Mouse (Mus musculus): Measurements from ENCODE around the gene Spon1.

The Spon1 gene

DNA sequence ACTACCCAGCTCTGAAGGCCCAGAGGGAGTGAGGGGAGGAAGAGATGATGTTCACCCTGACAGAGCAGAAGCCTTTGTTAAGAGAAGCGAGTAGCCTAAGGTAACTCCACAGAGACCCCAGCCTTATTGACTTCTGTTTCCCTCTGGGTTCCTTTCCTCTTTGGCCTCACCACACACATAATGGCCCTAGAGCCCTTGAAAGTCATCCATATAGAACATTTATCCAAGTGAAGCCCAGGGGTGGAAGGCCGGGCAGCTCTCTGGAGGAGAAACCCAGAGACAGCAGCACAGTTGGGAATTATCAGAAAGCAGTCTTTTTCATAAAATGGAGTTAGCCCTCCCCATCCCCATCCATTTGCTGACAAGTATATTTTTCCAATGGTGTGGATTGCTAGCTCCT, 75.7 kb downstream of the Spon1 start:
- no peak for DNase-seq (ENCODE audit: low read depth, low spot score)

DNA sequence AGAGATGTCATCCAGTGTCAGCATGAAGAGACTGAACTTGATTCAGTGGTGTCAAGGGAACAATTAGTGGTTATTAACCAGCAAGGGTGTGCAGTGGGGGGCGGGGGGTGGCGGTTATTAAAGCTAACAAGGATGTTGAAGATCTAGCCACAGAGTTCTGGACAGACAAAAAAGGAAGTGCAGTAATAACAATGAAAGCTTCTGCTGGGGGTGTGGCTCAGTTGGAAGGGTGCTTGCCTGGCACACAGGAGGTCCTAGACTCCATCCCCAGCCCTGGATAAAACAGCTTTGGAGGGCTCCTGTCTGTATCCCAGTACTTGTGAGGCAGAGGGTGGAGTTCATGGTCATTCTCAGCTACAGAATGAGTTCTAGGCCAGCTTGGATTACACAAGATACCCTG, 77.4 kb downstream of the Spon1 start:
- no peak for DNase-seq (ENCODE audit: low read depth, low spot score)

DNA sequence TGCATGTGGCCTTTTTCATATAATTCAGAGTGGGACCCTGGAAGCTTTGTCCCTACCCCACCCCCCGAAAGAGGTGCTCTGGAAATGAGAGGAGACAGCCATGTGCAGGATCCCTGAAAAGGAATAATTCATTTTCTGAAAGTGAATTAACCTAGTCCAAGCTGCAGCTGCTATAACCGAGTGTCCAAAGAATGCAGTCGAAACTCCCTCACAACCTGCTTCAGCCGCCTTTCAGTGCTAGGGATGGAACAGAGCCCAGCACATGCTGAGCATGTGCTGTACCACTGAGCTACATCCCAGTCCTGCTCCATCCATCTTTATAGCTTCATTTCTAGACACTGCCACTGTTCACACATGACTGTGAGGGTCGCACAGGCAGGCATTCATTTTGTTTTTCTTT, 79.4 kb downstream of the Spon1 start:
- DNase-seq (ENCODE audit: low read depth, low spot score), result no peak

DNA sequence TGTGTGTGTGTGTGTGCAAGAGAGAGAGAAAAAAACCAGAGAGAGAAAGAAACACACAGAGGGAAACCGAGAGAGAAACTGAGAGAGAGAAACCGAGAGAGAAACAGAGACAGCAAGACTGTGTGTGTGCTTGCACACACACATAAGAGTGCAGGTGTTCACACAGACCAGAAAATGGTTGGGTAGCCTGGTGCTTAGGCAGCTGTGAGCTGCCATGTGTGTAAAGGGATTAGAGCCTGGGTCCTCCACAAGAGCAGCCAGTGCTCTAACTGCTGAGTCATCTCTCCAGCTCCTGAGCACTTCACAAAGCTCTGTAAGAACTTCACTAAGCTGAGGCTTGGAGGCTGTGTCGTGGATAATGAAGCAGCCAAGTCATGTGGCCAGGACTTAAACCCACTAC, 80.8 kb downstream of the Spon1 start:
- DNase-seq (ENCODE audit: low read depth, low spot score), result no peak

DNA sequence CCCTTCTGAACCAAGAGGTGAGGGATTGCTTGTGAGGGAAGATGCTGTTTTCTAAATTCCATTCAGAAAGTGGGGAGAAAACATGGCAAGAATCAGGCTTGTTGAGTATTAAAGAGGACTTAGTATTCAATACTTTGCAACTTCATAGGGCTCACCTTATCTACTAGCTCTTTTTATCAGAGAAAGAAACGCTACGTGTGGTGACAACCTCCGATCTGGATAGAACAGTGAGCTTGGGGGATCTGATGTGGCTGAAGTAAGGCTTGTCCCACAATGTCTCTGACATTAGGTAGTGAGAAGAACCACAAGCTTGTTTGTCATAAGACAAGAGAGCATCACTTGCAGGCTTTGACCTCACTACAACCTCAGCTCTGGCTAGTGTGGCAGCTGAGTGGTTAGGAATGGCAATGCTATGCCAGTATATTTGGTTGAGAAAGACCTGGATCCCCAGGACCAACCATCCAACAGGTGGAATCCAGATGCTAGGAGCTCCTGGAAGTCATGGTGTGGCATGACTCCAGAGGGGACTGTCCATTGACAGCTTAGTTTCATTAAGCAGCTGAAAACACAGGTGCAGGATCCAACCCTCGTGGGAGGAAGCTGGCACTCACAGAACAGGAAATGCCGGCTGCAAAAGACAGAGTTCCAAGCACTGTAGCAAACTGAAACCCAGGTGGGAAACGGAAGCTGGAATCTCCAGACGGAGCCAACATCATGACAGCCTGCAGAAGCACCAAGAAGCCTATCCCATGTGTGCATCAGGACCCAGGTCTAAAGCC, 81.4 kb downstream of the Spon1 start:
- DNase-seq (ENCODE audit: low read depth, low spot score), result no peak

DNA sequence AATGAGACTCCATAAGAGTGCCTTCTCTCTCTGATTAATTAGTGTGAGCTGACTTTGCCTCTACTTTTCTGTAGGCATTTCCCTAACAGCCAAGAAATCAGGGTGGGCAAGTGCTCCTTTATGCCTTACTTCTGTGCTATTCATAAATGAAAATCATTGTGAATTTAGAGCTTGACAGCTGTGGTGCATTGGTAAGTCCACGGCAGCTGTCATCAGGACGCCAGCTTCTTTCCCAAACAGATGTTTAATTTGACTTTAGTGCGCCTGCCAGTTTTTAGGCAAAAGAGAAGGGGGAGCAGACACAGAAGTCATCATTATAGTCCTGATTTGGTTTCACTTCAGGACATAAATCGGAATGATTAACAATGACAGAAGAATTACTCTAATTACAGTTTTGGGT, 84.6 kb downstream of the Spon1 start:
- no peak for DNase-seq (ENCODE audit: low read depth, low spot score)

DNA sequence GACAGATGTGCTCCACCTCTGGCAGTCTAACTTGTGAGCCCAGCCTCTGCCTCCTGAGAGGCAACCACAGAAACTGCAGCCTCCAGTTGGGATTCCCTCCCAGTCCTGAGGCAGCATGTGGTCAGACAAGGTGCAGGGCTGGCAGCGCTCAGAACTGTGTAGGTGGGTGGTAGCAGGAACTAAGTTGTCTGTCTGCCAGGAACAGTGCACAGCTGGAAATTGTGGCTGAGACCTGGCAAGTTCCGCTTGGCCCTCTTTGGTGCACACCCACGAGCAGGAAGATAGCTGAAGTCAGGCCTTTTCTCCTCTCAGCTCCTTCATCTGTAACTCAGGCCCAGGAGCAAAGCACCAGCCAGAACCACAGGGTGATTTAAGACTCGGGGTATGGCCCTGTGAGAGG, 89.6 kb downstream of the Spon1 start:
- no peak for DNase-seq (ENCODE audit: low read depth, low spot score)

DNA sequence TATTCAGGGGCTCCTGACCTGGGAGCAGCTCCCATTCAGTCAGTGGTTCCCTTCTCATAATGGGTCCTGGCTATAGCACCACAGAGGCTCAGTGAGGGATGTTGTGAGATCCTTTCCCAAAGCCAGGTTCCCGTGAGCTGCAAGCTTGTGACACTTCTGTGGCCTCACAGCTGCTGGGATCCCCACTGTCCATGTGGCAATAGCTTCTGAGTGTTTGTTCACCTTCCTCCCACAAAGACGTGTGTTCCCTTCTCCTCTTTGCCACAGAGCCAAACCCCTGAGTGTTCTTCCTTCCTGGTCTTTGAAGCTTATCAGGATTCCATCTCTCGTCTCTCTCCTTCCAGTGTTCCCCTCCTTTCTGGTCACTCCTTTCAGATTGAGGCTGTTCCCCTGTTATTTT, 90.3 kb downstream of the Spon1 start:
- DNase-seq (ENCODE audit: low read depth, low spot score), result no peak

DNA sequence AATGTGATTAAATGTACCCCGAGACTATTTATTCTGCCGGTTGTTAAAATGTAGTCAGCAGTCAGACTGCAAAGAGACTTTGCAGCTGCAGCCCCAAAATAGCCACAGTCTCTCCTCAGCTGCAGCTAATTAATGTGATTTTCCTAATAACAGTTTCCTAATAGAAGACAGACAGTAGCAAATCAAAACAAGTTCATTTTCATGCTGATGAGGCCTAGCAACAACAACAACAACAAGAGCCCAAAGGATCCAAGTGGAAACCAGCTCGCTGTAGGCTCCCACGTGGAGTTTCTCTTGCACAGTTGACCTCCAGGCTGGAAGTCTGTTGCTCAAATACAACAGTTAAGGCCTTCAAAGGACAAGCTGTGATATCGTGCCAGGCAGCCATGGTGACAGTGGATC, 93.7 kb downstream of the Spon1 start:
- no peak for DNase-seq (ENCODE audit: low read depth, low spot score)

DNA sequence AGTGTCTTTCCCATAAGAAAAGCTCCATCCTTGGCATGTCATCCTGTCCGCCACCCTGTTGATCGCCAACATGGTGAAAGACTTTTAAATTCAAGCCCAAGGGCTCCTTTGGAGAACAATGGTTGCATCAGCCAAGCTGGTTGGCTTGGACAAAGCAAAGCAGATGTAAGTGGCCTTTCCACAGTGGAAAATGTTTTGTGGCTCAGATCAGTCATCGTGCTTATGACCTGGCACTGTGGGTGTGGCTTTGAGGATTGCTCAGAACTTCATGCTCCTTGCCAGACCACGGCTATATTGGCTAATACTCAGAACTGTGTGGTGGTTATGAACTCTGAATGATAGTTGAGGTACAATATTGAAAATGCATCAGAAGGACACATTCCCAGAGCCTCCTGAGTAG, 96.2 kb downstream of the Spon1 start:
- DNase-seq (ENCODE audit: low read depth, low spot score), result no peak

DNA sequence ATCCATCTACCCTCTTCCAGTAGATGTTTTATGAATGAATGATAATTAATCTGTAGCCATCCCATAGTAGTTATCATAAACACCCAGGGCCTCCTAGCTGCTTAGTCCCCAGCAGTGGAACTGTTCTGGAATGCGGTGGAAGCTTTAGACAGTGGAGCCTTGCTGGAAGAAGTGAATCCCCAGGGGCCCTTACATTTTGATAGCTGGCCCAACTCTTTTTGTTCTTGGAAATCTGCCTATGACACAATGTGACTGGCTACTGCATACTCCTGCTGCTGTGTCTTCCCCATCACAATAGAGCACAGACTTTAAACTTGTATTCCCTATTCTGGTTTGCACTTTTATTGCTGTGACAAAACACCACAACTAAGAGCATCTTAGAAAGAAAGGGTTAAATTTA, 107.0 kb downstream of the Spon1 start:
- no peak for DNase-seq (ENCODE audit: low read depth, low spot score)

DNA sequence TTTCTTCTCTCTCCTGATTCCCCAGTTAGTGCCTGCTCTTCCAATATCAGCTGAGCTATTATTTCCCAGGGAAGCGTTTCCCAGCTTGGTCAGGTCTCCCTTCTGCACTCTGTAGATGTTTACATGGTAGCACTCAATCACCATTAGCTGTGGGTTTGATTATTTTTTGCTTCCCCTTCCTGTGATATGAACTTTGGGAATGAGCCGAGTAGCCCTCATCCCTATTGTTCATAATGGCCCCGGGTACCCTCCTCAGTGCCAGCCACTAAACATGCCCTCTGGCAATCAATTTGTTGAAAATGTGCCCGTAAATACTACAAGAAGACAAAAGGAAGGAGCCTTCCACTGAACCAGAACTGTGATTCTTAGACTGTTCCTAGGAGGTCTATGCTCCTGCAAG, 111.7 kb downstream of the Spon1 start:
- DNase-seq (ENCODE audit: low read depth, low spot score), result no peak

DNA sequence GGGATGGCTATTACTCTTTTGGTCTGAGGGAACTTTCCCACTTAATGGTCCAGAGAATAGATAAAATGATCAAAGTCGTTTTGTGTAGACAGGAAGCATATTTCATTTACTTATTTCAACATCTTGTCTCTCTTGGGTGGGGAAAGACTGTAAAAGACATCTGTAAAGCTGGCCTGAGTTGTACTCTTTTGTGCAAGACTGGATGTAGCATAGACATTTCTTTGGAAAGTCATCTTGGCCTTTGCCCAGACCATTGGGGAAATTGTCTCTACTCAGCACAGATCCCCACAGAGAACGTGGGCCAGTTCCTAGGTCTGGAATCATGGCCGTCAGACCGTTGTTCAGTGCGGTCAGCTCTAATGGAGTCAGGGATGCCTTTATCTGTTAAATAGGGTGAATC, 112.1 kb downstream of the Spon1 start:
- no peak for DNase-seq (ENCODE audit: low read depth, low spot score)

DNA sequence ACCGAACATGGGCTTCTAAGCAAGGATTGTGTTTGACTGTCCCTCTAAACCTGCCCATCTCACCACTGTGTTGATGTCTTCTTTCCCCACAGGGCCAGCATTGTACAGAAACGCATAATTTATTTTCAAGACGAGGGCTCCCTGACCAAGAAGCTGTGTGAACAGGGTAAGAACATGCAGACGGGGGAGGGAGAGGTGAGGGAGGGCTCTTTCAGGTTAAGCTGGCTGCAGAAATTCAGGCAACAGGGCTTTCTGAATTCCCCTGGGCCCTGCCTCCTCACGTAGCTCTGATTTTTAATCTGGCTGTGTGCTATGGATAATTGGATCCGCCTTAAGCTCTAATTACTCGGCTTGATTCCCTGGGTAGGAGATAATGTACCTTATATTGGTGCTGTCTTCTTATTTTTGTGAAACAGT, 113.3 kb downstream of the Spon1 start:
- peak; percentile 7 for DNase-seq (ENCODE audit: low read depth, low spot score)

DNA sequence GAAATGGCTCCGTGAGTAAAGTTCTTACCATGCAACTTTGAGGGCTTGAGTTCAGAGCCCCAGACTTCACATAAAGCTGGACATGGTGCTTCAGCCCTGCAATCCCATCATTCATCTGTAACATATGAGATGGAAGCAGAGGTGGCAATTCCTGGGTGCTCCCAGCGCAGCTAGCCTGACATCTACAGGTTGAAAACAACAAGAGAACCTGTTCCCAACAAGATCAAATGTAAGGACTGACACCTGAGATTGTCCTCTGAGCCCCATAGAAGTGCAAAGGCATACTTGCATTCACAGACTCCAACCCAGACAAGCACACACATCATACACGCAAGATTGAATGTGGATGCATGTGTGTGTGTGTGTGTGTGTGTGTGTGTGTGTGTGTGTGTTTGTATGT, 114.2 kb downstream of the Spon1 start:
- no peak for DNase-seq (ENCODE audit: low read depth, low spot score)

DNA sequence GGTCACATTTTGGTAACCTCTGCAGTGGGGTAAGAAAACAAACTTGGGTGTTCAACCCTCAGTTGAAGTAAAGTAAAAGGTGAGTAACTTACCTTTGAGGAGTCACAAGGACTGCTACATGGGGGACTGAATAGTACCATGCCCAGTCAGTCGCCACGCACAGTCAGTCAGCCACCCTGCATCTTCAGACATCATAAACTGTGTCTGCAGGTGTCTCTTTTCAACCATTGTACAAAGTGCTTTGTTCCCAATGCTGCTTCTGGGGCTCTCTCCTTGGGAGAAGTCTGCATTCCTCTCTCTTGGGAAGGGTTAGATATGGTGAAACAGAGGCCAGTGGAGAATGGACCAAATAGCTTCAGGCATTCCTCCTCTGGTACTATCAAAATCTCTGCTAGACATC, 125.0 kb downstream of the Spon1 start:
- DNase-seq (ENCODE audit: low read depth, low spot score), result no peak

DNA sequence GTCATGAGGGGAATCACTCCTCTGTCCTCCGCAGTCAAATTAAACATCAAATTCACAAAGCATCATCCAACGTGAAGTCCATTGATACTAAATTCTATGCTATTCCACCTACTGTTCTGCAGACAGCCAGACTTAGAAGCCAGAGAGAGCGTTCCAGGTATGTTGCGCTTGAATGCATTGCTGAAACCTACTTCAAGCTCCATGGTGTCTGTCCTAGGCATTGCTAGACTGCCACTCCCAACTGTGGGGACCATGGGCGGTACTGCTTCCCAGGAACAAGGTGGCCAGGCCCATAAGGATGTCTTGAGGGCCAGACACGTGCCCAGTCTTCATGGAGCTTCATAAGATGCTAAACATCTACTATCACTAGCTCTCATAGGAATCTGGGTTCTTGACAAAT, 125.7 kb downstream of the Spon1 start:
- DNase-seq (ENCODE audit: low read depth, low spot score), result no peak

DNA sequence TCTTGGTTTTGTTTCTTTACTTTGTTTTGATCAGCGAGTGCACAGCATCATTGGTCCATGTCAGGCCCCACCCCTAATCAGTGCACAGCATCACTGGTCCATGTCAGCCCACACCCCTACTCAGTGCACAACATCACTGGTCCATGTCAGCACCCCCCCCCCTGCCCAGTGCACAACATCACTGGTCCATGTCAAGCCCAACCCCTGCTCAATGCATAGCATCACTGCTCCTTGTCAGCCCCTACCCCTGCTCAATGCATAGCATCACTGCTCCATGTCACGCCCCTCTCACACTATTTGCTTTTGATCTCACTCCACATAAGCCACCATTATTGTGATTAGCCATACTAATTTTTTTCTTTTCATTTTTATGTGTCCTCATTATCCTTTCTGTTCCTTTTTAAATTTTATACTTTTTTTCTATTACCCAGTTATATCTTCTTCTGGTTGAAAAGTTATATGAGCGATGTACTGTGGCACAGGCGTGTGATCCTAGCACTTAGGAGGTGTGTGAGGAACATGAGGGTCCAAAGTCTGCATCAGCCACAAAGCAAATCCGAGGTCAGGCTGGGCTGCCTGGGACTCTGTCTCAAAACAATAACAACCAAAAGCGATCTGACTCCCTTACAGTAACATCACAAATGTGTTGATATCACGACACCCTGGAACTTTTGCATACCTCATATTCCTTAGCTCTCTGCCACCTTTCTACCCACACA, 128.3 kb downstream of the Spon1 start:
- DNase-seq (ENCODE audit: low read depth, low spot score), result no peak

DNA sequence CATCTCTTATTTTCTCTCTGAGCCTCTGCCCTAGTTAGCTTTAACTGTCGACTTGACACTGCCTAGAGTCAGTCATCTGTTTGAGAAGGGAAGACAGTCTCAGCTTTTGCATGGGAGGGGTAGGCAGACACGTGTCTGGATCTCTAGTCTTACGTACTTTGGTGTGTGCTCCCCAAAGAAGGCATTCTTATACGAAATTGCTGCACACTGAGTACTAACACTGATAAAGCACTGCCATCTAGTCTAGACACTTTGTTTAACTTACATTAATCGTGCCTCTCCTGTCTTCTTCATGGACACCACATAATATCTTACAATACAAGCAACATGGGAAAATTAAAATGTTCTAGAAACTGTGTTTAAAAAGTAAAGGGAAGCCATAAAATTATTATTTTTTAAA, 129.5 kb downstream of the Spon1 start:
- DNase-seq (ENCODE audit: low read depth, low spot score), result no peak

DNA sequence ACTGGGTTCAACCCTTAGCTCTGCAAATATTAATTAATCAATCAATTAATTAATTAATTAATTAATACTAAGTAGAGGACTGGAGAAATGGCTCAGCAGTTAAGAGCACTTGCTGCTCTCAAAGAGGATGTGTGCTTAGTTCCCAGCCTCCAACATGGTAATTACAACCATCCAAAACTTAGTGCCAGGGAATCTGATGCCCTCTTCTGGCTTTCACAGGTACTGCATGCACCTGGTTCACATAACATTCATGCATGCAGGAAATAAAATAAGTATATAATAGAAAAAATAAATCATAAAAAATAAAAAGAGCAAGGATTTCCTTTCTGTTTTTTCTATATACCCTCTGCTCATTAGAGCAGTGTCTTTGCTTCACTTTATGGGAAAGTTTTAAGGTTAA, 132.6 kb downstream of the Spon1 start:
- no peak for DNase-seq (ENCODE audit: low read depth, low spot score)

DNA sequence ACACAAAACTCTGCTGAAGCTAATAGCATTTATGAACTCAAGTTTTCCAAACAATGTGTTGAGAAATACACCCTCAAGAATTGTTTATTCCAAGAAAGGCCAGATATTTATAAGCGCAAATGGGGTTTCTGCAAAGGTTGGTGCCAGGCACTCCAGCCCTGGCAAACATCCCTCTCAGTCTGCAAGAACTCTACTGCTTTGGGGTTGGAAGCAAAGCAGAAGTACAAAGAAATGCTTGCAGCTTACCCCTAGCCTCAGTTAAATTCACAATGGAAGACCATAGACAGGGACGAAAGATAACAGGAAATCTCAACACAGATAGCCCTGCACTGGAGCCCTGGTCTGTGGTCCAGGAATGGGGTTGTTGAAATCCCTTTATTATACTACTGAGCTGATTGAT, 135.7 kb downstream of the Spon1 start:
- DNase-seq (ENCODE audit: low read depth, low spot score), result no peak

DNA sequence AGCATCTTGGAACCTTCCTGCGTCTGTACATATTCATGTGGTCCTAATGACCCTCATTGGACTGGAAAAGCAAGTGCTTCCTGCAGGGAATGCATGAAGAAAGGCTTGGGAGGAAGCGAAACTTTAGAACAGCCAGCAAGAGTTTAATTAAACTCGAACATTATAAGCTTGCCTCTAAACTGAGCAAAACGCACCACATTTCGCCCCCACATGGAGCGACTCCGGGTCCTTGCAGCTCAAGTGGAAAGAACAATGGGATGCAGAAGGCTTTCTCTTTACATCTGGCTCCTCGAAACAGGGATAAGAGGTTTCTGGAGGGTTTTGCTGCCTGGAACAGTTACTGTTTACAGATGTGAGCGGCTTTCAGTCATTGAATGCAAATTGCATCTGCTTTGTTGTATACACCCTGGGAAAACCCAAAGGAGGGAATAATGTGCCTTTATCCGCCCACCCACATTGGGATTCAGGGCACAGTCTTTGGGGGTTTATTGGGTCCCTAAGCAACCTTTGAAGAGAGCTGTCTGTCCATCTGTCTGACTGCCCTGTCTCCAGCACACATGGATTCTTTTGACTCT, 136.2 kb downstream of the Spon1 start:
- DNase-seq (ENCODE audit: low read depth, low spot score), result no peak
